Mouse (Mus musculus) C3H10T1/2 (cell line): ENCODE data around the gene Epm2aip1. TPM values are rescaled to one million over a fixed set of nuclear protein-coding genes. Genes with fewer than 3 reads are reported as not detected.

Experiments
- polyA plus RNA-seq, 2 experiments: library from polyadenylated mRNA; unstranded; fragments of >200 nt; fragmentation: generic; extraction: Trizol; gene quantifications; one replicate each; pipeline ENCODE4 v1.2.1; 2012; ENCODE audit warnings: missing spikeins in 2 of 2

Epm2aip1 gene
- 1 to 10 TPM in 1 of 2 experiments, under 1 TPM in 1; 0.44 to 4.3 TPM for polyA plus RNA-seq

GRCm38 (mm10) chr9:111271434-111272160, at the start of gene Epm2aip1, which contains the start of gene Mlh1:
Gene Epm2aip1, plus strand, starts transcription at chr9:111271929.
Gene Mlh1, minus strand, starts transcription at chr9:111271791.

GRCm38 (mm10) chr9:111311031-111311842, 39.5 kb downstream of the Epm2aip1 start, which contains the start of gene Trank1:
Gene Trank1, plus strand, starts transcription at chr9:111311739.

Other genes with a start within 250 kb of the Epm2aip1 start
- under 1 TPM in 1 of 2 experiments, not detected in 1; 0.01 TPM for gene Ccrl2, start 214.4 kb upstream of the Epm2aip1 start, polyA plus RNA-seq
- gene Lrrfip2, start 154.3 kb upstream of the Epm2aip1 start, polyA plus RNA-seq, result 10 to 100 TPM in 1 of 2 experiments, 1 to 10 TPM in 1; 4.8 to 14.5 TPM
- 10 to 100 TPM in 1 of 2 experiments, 1 to 10 TPM in 1; 3.0 to 10.9 TPM for gene Mlh1, start 138 bp upstream of the Epm2aip1 start, polyA plus RNA-seq
- not detected for gene Trank1, start 39.8 kb downstream of the Epm2aip1 start, polyA plus RNA-seq
- gene Dclk3, start 167.2 kb downstream of the Epm2aip1 start, polyA plus RNA-seq, result not detected